Comparison of ENCODE assay signal across 8 mouse cellular contexts in genomic region chr17:25860229-25860628, GRCm38 (mm10). TPM values are rescaled to one million over a fixed set of nuclear protein-coding genes. Genes with fewer than 3 reads are reported as not detected.
DNase-seq lines count a peak whose midpoint lies in the region; ATAC-seq and TF ChIP-seq lines count a peak whose summit lies in the region.

No protein-coding gene starts in this region.

- peaks cover 22% of the 10 kb centered on the region for H3K4me1 ChIP-seq in heart, embryonic 12.5 days (replicated peaks)
- H3K4me1 ChIP-seq in bone marrow, adult 2 months (ENCODE audit: control insufficient read depth, insufficient read depth, low read length) = peaks cover 5% of the 10 kb centered on the region; the same call in 1 of the 2 replicates
- peaks cover 18% of the 10 kb centered on the region for H3K4me1 ChIP-seq in hindbrain, embryonic 15.5 days (replicated peaks)
- H3K4me1 ChIP-seq in midbrain, embryonic 13.5 days (replicated peaks) = peaks cover 26% of the 10 kb centered on the region

- H3K27me3 ChIP-seq in heart, embryonic 12.5 days (replicated peaks) = no peaks in the 10 kb centered on the region
- no peaks in the 10 kb centered on the region for H3K27me3 ChIP-seq in hindbrain, embryonic 15.5 days
- no peaks in the 10 kb centered on the region for H3K27me3 ChIP-seq in midbrain, embryonic 13.5 days

- no peak for TF ChIP-seq CTCF in bone marrow, adult 2 months (IDR thresholded peaks at IDR 0.05; ENCODE audit: control insufficient read depth, insufficient read depth, low read length)

- 88% methylated on average over 6 of the region's 6 CpGs for WGBS in heart, embryonic 12.5 days
- WGBS in bone marrow, adult 2 months = 85% methylated on average over 6 of the region's 6 CpGs
- 91% methylated on average over 6 of the region's 6 CpGs for whole genome bisulfite sequencing in hindbrain, embryonic 15.5 days
- WGBS in midbrain, embryonic 13.5 days = 95% methylated on average over 6 of the region's 6 CpGs

- intact Hi-C loops in heart, postnatal 10 days (cut with DNase I) = no loop called here

- no peak overlapping the region; the same call in 1 of the 2 replicates for H3K4me3 ChIP-seq in heart, embryonic 12.5 days
- H3K4me3 ChIP-seq in bone marrow, adult 2 months (replicated peaks; ENCODE audit: control insufficient read depth, low read depth, low read length) = peak overlapping the region; percentile 80
- H3K4me3 ChIP-seq in hindbrain, embryonic 15.5 days = 0 out of 2 replicates have a peak overlapping the region, but pooled peaks have one; percentile 65
- H3K4me3 ChIP-seq in midbrain, embryonic 13.5 days (replicated peaks) = peak overlapping the region; percentile 69; the same call in 1 of the 2 replicates

- peak overlapping the region; percentile 94 for H3K4me2 ChIP-seq in heart, embryonic 12.5 days
- H3K4me2 ChIP-seq in hindbrain, embryonic 15.5 days = peak overlapping the region; percentile 92; the same call in 1 of the 2 replicates
- peak overlapping the region; percentile 90 for H3K4me2 ChIP-seq in midbrain, embryonic 13.5 days (replicated peaks)

- peak overlapping the region; percentile 89; the same call in 1 of the 2 replicates for H3K9ac ChIP-seq in heart, embryonic 12.5 days
- no peak overlapping the region for H3K9ac ChIP-seq in hindbrain, embryonic 15.5 days
- peak overlapping the region; percentile 88; the same call in 1 of the 2 replicates for H3K9ac ChIP-seq in midbrain, embryonic 13.5 days (replicated peaks)

- peaks cover 26% of the 10 kb centered on the region for H3K36me3 ChIP-seq in heart, embryonic 12.5 days
- H3K36me3 ChIP-seq in hindbrain, embryonic 15.5 days = no peaks in the 10 kb centered on the region
- no peaks in the 10 kb centered on the region for H3K36me3 ChIP-seq in midbrain, embryonic 13.5 days

- H3K9me3 ChIP-seq in heart, embryonic 12.5 days (replicated peaks) = no peaks in the 10 kb centered on the region
- no peaks in the 10 kb centered on the region for H3K9me3 ChIP-seq in hindbrain, embryonic 15.5 days
- H3K9me3 ChIP-seq in midbrain, embryonic 13.5 days = no peaks in the 10 kb centered on the region

- DNase-seq in heart, postnatal 10 days = no peak
- DNase-seq in thymus, postnatal 25 days = no peak
- no peak for DNase-seq in right cerebral cortex, postnatal 25 days
- no peak for DNase-seq in layer of hippocampus, adult 18-20 months (ENCODE audit: low spot score in 2 of 2)

- H3K27ac ChIP-seq in heart, embryonic 12.5 days (ENCODE audit: poor library complexity, severe bottlenecking) = no peak overlapping the region
- H3K27ac ChIP-seq in bone marrow, adult 2 months (ENCODE audit: control insufficient read depth, insufficient read depth, low read depth, low read length, poor library complexity) = no peak overlapping the region
- no peak overlapping the region for H3K27ac ChIP-seq in hindbrain, embryonic 15.5 days (replicated peaks)
- H3K27ac ChIP-seq in midbrain, embryonic 13.5 days = no peak overlapping the region

- 0 out of 2 replicates have a peak, but pooled peaks have one; percentile 13 for TF ChIP-seq POLR2A in bone marrow, adult 2 months (IDR thresholded peaks at IDR 0.05; ENCODE audit: borderline replicate concordance, control insufficient read depth, low read depth, low read length)

- ATAC-seq in heart, embryonic 12.5 days (ENCODE audit: insufficient number of reproducible peaks, low FRiP score) = no peak
- no peak for ATAC-seq in hindbrain, embryonic 15.5 days (ENCODE audit: low FRiP score, low read depth)
- no peak for ATAC-seq in midbrain, embryonic 13.5 days

RNA-seq across cellular contexts. Expression of gene Wdr90, which starts 1.1 kb away (rescaled TPM):
- 18.4 and 20.1 TPM in 2 replicates for polyA plus RNA-seq in heart, embryonic 12.5 days (2016; fragmentation: Nextera tagmentation; extraction: Ambion mirVana)
- 1 to 10 TPM; 3.9 to 6.2 TPM for total RNA-seq in heart, postnatal 10 days (2021)
- polyA plus RNA-seq in bone marrow, adult 2 months (2011; ENCODE audit: insufficient read depth, insufficient read length, low replicate concordance, missing spikeins) = 31.1 and 62.0 TPM in 2 replicates
- 19.0 and 19.9 TPM in 2 replicates for polyA plus RNA-seq in hindbrain, embryonic 15.5 days (2015; fragmentation: Nextera tagmentation; extraction: Ambion mirVana)
- 20.1 and 22.4 TPM in 2 replicates for polyA plus RNA-seq in midbrain, embryonic 13.5 days (2015; fragmentation: Nextera tagmentation; extraction: Ambion mirVana)
- 10 to 100 TPM; 20.1 to 21.7 TPM for total RNA-seq in layer of hippocampus, adult 18-20 months (2021)

RNA-seq across cellular contexts. Expression of gene Mcrip2, which starts 8.3 kb away (rescaled TPM):
- 160 and 161 TPM in 2 replicates for polyA plus RNA-seq in heart, embryonic 12.5 days (2016; fragmentation: Nextera tagmentation; extraction: Ambion mirVana)
- total RNA-seq in heart, postnatal 10 days (2021) = 100 to 1,000 TPM; 191 to 218 TPM
- polyA plus RNA-seq in bone marrow, adult 2 months (2011; ENCODE audit: insufficient read depth, insufficient read length, low replicate concordance, missing spikeins) = 6.8 and 12.7 TPM in 2 replicates
- polyA plus RNA-seq in hindbrain, embryonic 15.5 days (2015; fragmentation: Nextera tagmentation; extraction: Ambion mirVana) = 27.0 and 28.4 TPM in 2 replicates
- 8.0 and 10.4 TPM in 2 replicates for polyA plus RNA-seq in midbrain, embryonic 13.5 days (2015; fragmentation: Nextera tagmentation; extraction: Ambion mirVana)
- total RNA-seq in layer of hippocampus, adult 18-20 months (2021) = 10 to 100 TPM; 23.3 to 23.7 TPM

RNA-seq across cellular contexts. Expression of gene Mettl26, which starts 14.6 kb away (rescaled TPM):
- polyA plus RNA-seq in heart, embryonic 12.5 days (2016; fragmentation: Nextera tagmentation; extraction: Ambion mirVana) = 31.3 and 36.1 TPM in 2 replicates
- total RNA-seq in heart, postnatal 10 days (2021) = 10 to 100 TPM; 15.4 to 15.7 TPM
- 25.6 and 30.0 TPM in 2 replicates for polyA plus RNA-seq in bone marrow, adult 2 months (2011; ENCODE audit: insufficient read depth, insufficient read length, low replicate concordance, missing spikeins)
- polyA plus RNA-seq in hindbrain, embryonic 15.5 days (2015; fragmentation: Nextera tagmentation; extraction: Ambion mirVana) = 58.7 and 64.1 TPM in 2 replicates
- polyA plus RNA-seq in midbrain, embryonic 13.5 days (2015; fragmentation: Nextera tagmentation; extraction: Ambion mirVana) = 69.7 and 75.4 TPM in 2 replicates
- 10 to 100 TPM; 36.3 TPM for total RNA-seq in layer of hippocampus, adult 18-20 months (2021)

RNA-seq across cellular contexts. Expression of gene Rhot2, which starts 15.6 kb away (rescaled TPM):
- 24.0 and 24.9 TPM in 2 replicates for polyA plus RNA-seq in heart, embryonic 12.5 days (2016; fragmentation: Nextera tagmentation; extraction: Ambion mirVana)
- total RNA-seq in heart, postnatal 10 days (2021) = 10 to 100 TPM; 80.4 to 86.5 TPM
- 33.5 and 50.5 TPM in 2 replicates for polyA plus RNA-seq in bone marrow, adult 2 months (2011; ENCODE audit: insufficient read depth, insufficient read length, low replicate concordance, missing spikeins)
- 15.1 and 16.6 TPM in 2 replicates for polyA plus RNA-seq in hindbrain, embryonic 15.5 days (2015; fragmentation: Nextera tagmentation; extraction: Ambion mirVana)
- polyA plus RNA-seq in midbrain, embryonic 13.5 days (2015; fragmentation: Nextera tagmentation; extraction: Ambion mirVana) = 15.6 and 16.4 TPM in 2 replicates
- total RNA-seq in layer of hippocampus, adult 18-20 months (2021) = 100 to 1,000 TPM in 1 of 2 experiments, 10 to 100 TPM in 1; 98.3 to 109 TPM

RNA-seq across cellular contexts. Expression of gene Gm20683, which starts 18.7 kb away (rescaled TPM):
- polyA plus RNA-seq in heart, embryonic 12.5 days (2016; fragmentation: Nextera tagmentation; extraction: Ambion mirVana) = 1.3 and 1.6 TPM in 2 replicates
- total RNA-seq in heart, postnatal 10 days (2021) = 1 to 10 TPM; 4.2 to 4.7 TPM
- polyA plus RNA-seq in bone marrow, adult 2 months (2011; ENCODE audit: insufficient read depth, insufficient read length, low replicate concordance, missing spikeins) = 6.7 TPM in 1 of 2 replicates, not detected in the other
- polyA plus RNA-seq in hindbrain, embryonic 15.5 days (2015; fragmentation: Nextera tagmentation; extraction: Ambion mirVana) = 13.8 and 14.0 TPM in 2 replicates
- 7.5 and 8.0 TPM in 2 replicates for polyA plus RNA-seq in midbrain, embryonic 13.5 days (2015; fragmentation: Nextera tagmentation; extraction: Ambion mirVana)
- total RNA-seq in layer of hippocampus, adult 18-20 months (2021) = 10 to 100 TPM; 21.9 to 22.1 TPM
